In genomic region chr2:28005187-28005586, GRCm38 (mm10) we compare ENCODE assay signal across 16 mouse cellular contexts.
DNase-seq lines count a peak whose midpoint lies in the region; ATAC-seq and TF ChIP-seq lines count a peak whose summit lies in the region.
"Had no signal": no experiment of that assay in that cellular context is flagged by ENCODE, and none has a peak within 500 bp of the region (broad histone marks: within the 10 kb centered on the region; RNA-seq: fewer than 3 reads in every experiment).

No protein-coding gene starts in this region.

- H3K4me1 ChIP-seq in heart, embryonic 12.5 days (replicated peaks) = peaks cover 42% of the 10 kb centered on the region
- H3K4me1 ChIP-seq in MEL (ENCODE audit: control insufficient read depth in 1 of 2, insufficient read depth in 2 of 2, low read length in 2 of 2) = peaks cover 16 to 25% of the 10 kb centered on the region in 2 experiments
- H3K4me1 ChIP-seq in limb, embryonic 10.5 days = peaks cover 12% of the 10 kb centered on the region
- H3K4me1 ChIP-seq in liver, postnatal 0 days (ENCODE audit: insufficient read depth) = peaks cover 26% of the 10 kb centered on the region
- H3K4me1 ChIP-seq: embryonic facial prominence, embryonic 15.5 days had no signal

- H3K36me3 ChIP-seq in heart, embryonic 12.5 days = peaks cover 58% of the 10 kb centered on the region
- H3K36me3 ChIP-seq in MEL (ENCODE audit: control insufficient read depth in 1 of 2, insufficient read depth in 2 of 2, low read length in 2 of 2) = peaks cover 0 to 14% of the 10 kb centered on the region in 2 experiments; a peak in 2 of 4 replicates
- peaks cover 47% of the 10 kb centered on the region for H3K36me3 ChIP-seq in limb, embryonic 10.5 days
- no peaks in the 10 kb centered on the region for H3K36me3 ChIP-seq in liver, postnatal 0 days (replicated peaks; ENCODE audit: insufficient read depth, low read length)
- H3K36me3 ChIP-seq: midbrain, embryonic 12.5 days had no signal

- H3K4me3 ChIP-seq in heart, embryonic 12.5 days = no peak overlapping the region
- no peak overlapping the region for H3K4me3 ChIP-seq in MEL (ENCODE audit: control insufficient read depth in 1 of 2, insufficient read depth in 1 of 2, low read depth in 2 of 2, low read length in 2 of 2)
- no peak overlapping the region for H3K4me3 ChIP-seq in limb, embryonic 10.5 days
- H3K4me3 ChIP-seq in liver, postnatal 0 days (ENCODE audit: low read depth, low read length) = no peak overlapping the region
- H3K4me3 ChIP-seq: embryonic facial prominence, embryonic 15.5 days; midbrain, embryonic 12.5 days had no signal

- no peaks in the 10 kb centered on the region for H3K9me3 ChIP-seq in heart, embryonic 12.5 days (replicated peaks)
- no peaks in the 10 kb centered on the region for H3K9me3 ChIP-seq in MEL (replicated peaks; ENCODE audit: insufficient read depth, low read length)
- H3K9me3 ChIP-seq in limb, embryonic 10.5 days (replicated peaks) = no peaks in the 10 kb centered on the region
- no peaks in the 10 kb centered on the region for H3K9me3 ChIP-seq in liver, postnatal 0 days (ENCODE audit: low read length)
- H3K9me3 ChIP-seq: embryonic facial prominence, embryonic 15.5 days; midbrain, embryonic 12.5 days had no signal

- H3K27ac ChIP-seq in heart, embryonic 12.5 days (ENCODE audit: poor library complexity, severe bottlenecking) = no peak overlapping the region
- H3K27ac ChIP-seq in MEL (ENCODE audit: control insufficient read depth, low read depth, low read length) = peak overlapping the region; percentile 51
- peak overlapping the region; percentile 3; the same call in 1 of the 2 replicates for H3K27ac ChIP-seq in limb, embryonic 10.5 days
- H3K27ac ChIP-seq in liver, postnatal 0 days (ENCODE audit: low read depth) = peak overlapping the region; percentile 64
- H3K27ac ChIP-seq: hindbrain, postnatal 0 days; midbrain, embryonic 12.5 days had no signal

- WGBS in heart, embryonic 12.5 days = 38% methylated on average over 4 of the region's 4 CpGs
- 89% methylated on average over 4 of the region's 4 CpGs for WGBS in limb, embryonic 10.5 days
- WGBS in liver, postnatal 0 days (ENCODE audit: insufficient replicate concordance) = 48% methylated on average over 4 of the region's 4 CpGs

- no peaks in the 10 kb centered on the region for H3K27me3 ChIP-seq in heart, embryonic 12.5 days (replicated peaks)
- no peaks in the 10 kb centered on the region for H3K27me3 ChIP-seq in MEL (ENCODE audit: control insufficient read depth in 1 of 2, insufficient read depth in 2 of 2, low read length in 2 of 2)
- H3K27me3 ChIP-seq in limb, embryonic 10.5 days (ENCODE audit: low read depth, poor library complexity, severe bottlenecking) = no peaks in the 10 kb centered on the region
- H3K27me3 ChIP-seq in liver, postnatal 0 days (ENCODE audit: insufficient read depth, low read length) = no peaks in the 10 kb centered on the region
- H3K27me3 ChIP-seq: embryonic facial prominence, embryonic 15.5 days; midbrain, embryonic 12.5 days had no signal

- TF ChIP-seq EP300 in MEL (IDR thresholded peaks at IDR 0.05; ENCODE audit: low read depth in 1 of 2, low read length in 2 of 2) = peak; percentile 42 to 78; a peak in 3 of 4 replicates
- TF ChIP-seq EP300 in liver, postnatal 0 days (IDR thresholded peaks at IDR 0.05; ENCODE audit: low read depth) = peak; percentile 78

- no peak for TF ChIP-seq CTCF in MEL (IDR thresholded peaks at IDR 0.05 in 2 of 3, conservative IDR thresholded peaks at IDR 0.05 in 1 of 3; ENCODE audit: control insufficient read depth in 1 of 3, insufficient read depth in 1 of 3, low read depth in 2 of 3, low read length in 3 of 3, poor library complexity in 1 of 3, severe bottlenecking in 1 of 3)
- no peak for TF ChIP-seq CTCF in liver, postnatal 0 days (IDR thresholded peaks at IDR 0.05; ENCODE audit: low read depth)

- peak; percentile 81 for ATAC-seq in heart, embryonic 12.5 days (ENCODE audit: insufficient number of reproducible peaks, low FRiP score)
- peak; percentile 92 for ATAC-seq in liver, postnatal 0 days
- ATAC-seq: forebrain, embryonic 16.5 days; hindbrain, postnatal 0 days had no signal

- H3K4me2 ChIP-seq in heart, embryonic 12.5 days = no peak overlapping the region
- H3K4me2 ChIP-seq in liver, postnatal 0 days (ENCODE audit: low read depth, low read length) = peak overlapping the region; percentile 45
- H3K4me2 ChIP-seq: embryonic facial prominence, embryonic 15.5 days; midbrain, embryonic 12.5 days had no signal

- no peaks in the 10 kb centered on the region for H3K79me2 ChIP-seq in MEL (ENCODE audit: control insufficient read depth, insufficient read depth, low read length, poor library complexity)

- no peak for TF ChIP-seq RAD21 in MEL (IDR thresholded peaks at IDR 0.05; ENCODE audit: low read depth, low read length)

- no peak for DNase-seq in heart, postnatal 25 days (ENCODE audit: low spot score)
- DNase-seq in MEL (ENCODE audit: low read depth, low spot score) = peak; percentile 85
- no peak for DNase-seq in limb, embryonic 10.5 days (ENCODE audit: low spot score)
- DNase-seq in liver, postnatal 0 days = peak; percentile 38
- DNase-seq in left cerebral cortex, postnatal 10 days (ENCODE audit: extremely low spot score in 1 of 2, low spot score in 2 of 2) = no peak
- DNase-seq in cerebellum, adult 11 months = no peak
- DNase-seq in layer of hippocampus, adult 9-11 months = no peak
- DNase-seq: adrenal gland, postnatal 36 days; cerebellum, adult 11-12 months; gastrocnemius, postnatal 14 days; right cerebral cortex, postnatal 25 days had no signal

- no peak overlapping the region for H3K9ac ChIP-seq in heart, embryonic 12.5 days
- peak overlapping the region; percentile 32; the same call in 1 of the 2 replicates for H3K9ac ChIP-seq in MEL (ENCODE audit: control insufficient read depth, low read depth, low read length, poor library complexity, severe bottlenecking)
- H3K9ac ChIP-seq in liver, postnatal 0 days (replicated peaks) = no peak overlapping the region; the same call in 1 of the 2 replicates
- H3K9ac ChIP-seq: embryonic facial prominence, embryonic 15.5 days; midbrain, embryonic 12.5 days had no signal

- TF ChIP-seq POLR2A in MEL (IDR thresholded peaks at IDR 0.05; ENCODE audit: control insufficient read depth in 1 of 2, insufficient read depth in 1 of 2, low read depth in 1 of 2, low read length in 2 of 2, poor library complexity in 1 of 2) = no peak; a peak in 1 of 4 replicates

- intact Hi-C loops in heart, postnatal 25 days (cut with DNase I) = no loop called here
- intact Hi-C loops in left cerebral cortex, postnatal 10 days (cut with DNase I) = no loop called here

TF ChIP-seq in MEL, 35 proteins besides CTCF, POLR2A, EP300 and RAD21:
- TF ChIP-seq ELF1 (IDR thresholded peaks at IDR 0.05; ENCODE audit: low read depth, low read length) (no peak; the same call in 1 of the 2 replicates), ZNF384 (IDR thresholded peaks at IDR 0.05; ENCODE audit: low read depth, low read length) (no peak), RCOR1 (IDR thresholded peaks at IDR 0.05; ENCODE audit: low read depth, low read length) (no peak), USF2 (IDR thresholded peaks at IDR 0.05; ENCODE audit: borderline replicate concordance in 1 of 2, insufficient read depth in 1 of 2, low read depth in 1 of 2, low read length in 2 of 2) (no peak), MAZ (IDR thresholded peaks at IDR 0.05; ENCODE audit: low read depth, low read length) (no peak), CHD1 (IDR thresholded peaks at IDR 0.05; ENCODE audit: low read depth, low read length) (no peak), GATA1 (IDR thresholded peaks at IDR 0.05; ENCODE audit: low read depth, low read length) (peak; percentile 82), TBP (IDR thresholded peaks at IDR 0.05; ENCODE audit: low read depth, low read length) (0 out of 2 replicates have a peak, but pooled peaks have one; percentile 36), ZMIZ1 (IDR thresholded peaks at IDR 0.05; ENCODE audit: low read depth, low read length) (no peak), MEF2A (IDR thresholded peaks at IDR 0.05; ENCODE audit: extremely low read depth, insufficient replicate concordance, low read depth, low read length, poor library complexity, severe bottlenecking) (no peak), ZC3H11A (IDR thresholded peaks at IDR 0.05; ENCODE audit: low read depth, low read length) (no peak), BHLHE40 (IDR thresholded peaks at IDR 0.05; ENCODE audit: borderline replicate concordance, low read depth, low read length) (no peak), E2F4 (IDR thresholded peaks at IDR 0.05; ENCODE audit: borderline replicate concordance, low read depth, low read length) (no peak), TCF12 (IDR thresholded peaks at IDR 0.05; ENCODE audit: low read depth, low read length) (no peak), ETS1 (IDR thresholded peaks at IDR 0.05; ENCODE audit: low read depth, low read length) (0 out of 2 replicates have a peak, but pooled peaks have one; percentile 12), TAL1 (IDR thresholded peaks at IDR 0.05; ENCODE audit: low read length) (peak; percentile 70), ZKSCAN1 (IDR thresholded peaks at IDR 0.05; ENCODE audit: low read depth, low read length) (no peak), POLR2AphosphoS2 (IDR thresholded peaks at IDR 0.05; ENCODE audit: low read length) (no peak), GABPA (IDR thresholded peaks at IDR 0.05; ENCODE audit: low read depth, low read length) (no peak), MYC (IDR thresholded peaks at IDR 0.05; ENCODE audit: low read depth, low read length) (no peak), SMC3 (IDR thresholded peaks at IDR 0.05; ENCODE audit: low read depth, low read length) (no peak)

Comparison
In these comparisons a context has a peak if more than half of its experiments do, and no peak if none do; other contexts are left out.
1. DNase-seq: peak in MEL (single experiment) and liver, postnatal 0 days (single experiment); none in heart, postnatal 25 days (single experiment), limb, embryonic 10.5 days (single experiment), left cerebral cortex, postnatal 10 days (0 of 2), cerebellum, adult 11 months (single experiment) and layer of hippocampus, adult 9-11 months (single experiment).